Mouse (Mus musculus): ENCODE results near the gene B3gnt4.

B3gnt4 gene

GRCm38 (mm10) chr5:123525916-123526495 lies 15.7 kb downstream of the B3gnt4 start:
- DNase-seq (ENCODE audit: low spot score), result no peak

- DNase-seq (ENCODE audit: low spot score), result no peak
Observed at GRCm38 (mm10) chr5:123528641-123529040, 18.4 kb downstream of the B3gnt4 start.

DNA sequence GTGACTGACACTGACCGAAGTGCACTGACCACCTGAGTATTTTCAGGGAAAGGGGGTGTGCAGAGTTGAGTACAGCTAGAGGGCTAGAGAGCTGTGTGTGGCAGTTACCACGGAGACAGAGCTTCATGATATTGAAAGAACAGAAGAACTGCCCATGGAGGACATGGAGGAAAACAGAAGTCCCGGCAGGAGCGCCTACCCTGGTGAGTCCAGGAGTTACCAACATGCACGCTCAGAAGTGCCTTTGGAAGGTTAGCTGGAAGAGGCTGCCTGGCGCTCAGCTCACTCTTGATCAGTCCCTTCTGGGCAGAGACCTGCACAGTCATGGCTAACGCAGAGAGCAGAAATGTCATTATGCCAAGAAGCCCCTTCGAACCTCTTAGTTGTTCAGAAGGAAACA lies 19.8 kb downstream of the B3gnt4 start:
- no peak for DNase-seq (ENCODE audit: low spot score)

DNA sequence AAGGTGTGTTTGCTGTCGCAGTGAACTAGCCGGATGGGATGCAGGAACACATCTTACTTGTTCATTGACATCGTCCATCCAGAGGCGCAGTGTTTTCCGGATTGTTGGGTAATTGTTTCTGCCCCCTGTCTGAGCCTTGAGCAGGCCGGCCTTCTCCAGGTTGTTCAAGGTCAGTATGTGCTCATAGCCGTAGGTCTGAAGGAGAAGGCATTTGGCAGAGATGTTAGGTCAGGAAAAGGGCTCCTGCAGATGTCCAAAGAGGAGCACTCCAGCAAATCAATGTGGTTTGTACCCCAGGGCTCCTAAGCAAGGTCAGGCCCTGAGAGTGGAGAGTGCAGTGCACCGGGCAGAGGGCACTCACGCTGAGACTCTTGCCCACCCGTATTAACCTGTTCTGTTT lies 23.5 kb downstream of the B3gnt4 start:
- no peak for DNase-seq (ENCODE audit: low spot score)

DNA sequence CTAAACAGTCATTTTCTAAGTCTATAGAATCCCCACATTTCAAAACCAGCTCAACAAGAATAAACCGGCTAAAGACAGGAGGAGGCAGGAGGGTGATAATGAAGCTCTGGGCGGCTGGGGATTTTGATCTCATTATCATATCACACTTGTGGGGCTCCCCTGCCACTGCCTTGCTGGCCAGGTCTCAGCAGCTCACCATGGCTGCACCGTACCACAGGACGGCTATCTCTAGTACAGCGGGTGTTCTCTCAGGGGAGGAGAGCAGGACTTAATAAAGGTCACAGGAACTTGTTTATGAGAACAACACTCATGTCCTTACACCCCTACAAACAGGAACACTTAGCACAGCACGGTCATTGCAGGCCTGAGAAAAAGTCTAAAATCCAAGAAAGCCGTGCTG lies 45.4 kb downstream of the B3gnt4 start:
- no peak for DNase-seq (ENCODE audit: low spot score)

GRCm38 (mm10) chr5:123556451-123556850 lies 46.2 kb downstream of the B3gnt4 start:
- DNase-seq (ENCODE audit: low spot score), result no peak

DNA sequence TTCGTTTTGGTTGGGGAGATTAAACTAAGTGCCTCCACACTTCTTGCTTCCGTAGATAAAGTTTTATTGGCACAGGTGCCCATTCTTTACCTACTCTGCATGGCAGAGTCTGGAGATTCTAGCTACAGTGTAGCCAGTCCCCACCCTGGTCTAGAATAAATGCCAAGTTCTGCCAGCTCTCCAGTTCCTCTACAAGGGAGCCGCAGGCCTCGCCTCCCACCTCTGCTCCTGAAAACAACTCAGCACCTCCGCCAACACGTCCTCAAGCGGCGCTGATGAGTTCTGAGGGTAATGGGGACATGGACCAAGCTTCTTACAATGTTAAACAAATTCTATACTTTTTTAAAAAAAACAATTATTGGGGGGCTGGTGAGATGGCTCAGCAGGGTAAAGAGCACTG lies 49.3 kb downstream of the B3gnt4 start:
- no peak for DNase-seq (ENCODE audit: low spot score)

DNA sequence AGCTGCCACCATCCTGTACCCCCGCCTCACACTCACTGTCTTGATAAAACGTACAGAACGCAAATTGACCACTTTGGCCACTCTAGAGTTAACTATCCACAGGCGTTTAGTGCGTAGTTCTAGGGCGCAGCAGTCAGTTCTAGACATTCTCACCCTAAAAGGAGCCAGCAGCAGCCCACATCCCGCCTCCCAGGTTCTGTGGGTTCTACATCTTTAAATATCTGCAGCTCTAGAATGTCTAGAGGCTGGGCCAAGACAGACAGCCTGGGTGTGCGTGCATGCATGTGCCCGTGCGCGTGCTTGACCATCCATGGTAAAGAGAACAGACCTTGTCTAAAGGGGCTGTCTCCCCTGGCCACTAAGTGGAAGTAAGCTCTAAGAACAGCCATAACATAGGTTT lies 50.9 kb downstream of the B3gnt4 start:
- no peak for DNase-seq (ENCODE audit: low spot score)

Data from urinary bladder, postnatal 14 days (tissue).